Mouse (Mus musculus): ENCODE measurements around the gene Cep112. TPM values are rescaled to one million over a fixed set of nuclear protein-coding genes. Genes with fewer than 3 reads are reported as not detected.

Cep112 gene
- polyA plus RNA-seq, 1 experiment from 2014 or later, result 13.3 TPM

GRCm38 (mm10) chr11:108836706-108837105 is 411.7 kb downstream of the Cep112 start:
- H3K27me3 ChIP-seq, result no peaks in the 10 kb centered on the region
- H3K9ac ChIP-seq, result no peak overlapping the region
- no peak overlapping the region for H3K4me2 ChIP-seq
- H3K36me3 ChIP-seq, result no peaks in the 10 kb centered on the region
- H3K4me1 ChIP-seq (replicated peaks), result no peaks in the 10 kb centered on the region
- 68% methylated on average over 4 of the region's 4 CpGs for WGBS
- no peak overlapping the region for H3K27ac ChIP-seq (replicated peaks)
- no peak for ATAC-seq (ENCODE audit: low FRiP score, low read depth)
- no peaks in the 10 kb centered on the region for H3K9me3 ChIP-seq
- no peak overlapping the region for H3K4me3 ChIP-seq

- WGBS, result 88% methylated on average over 3 of the region's 3 CpGs
Observed at GRCm38 (mm10) chr11:108840195-108840594, 415.2 kb downstream of the Cep112 start.

DNA sequence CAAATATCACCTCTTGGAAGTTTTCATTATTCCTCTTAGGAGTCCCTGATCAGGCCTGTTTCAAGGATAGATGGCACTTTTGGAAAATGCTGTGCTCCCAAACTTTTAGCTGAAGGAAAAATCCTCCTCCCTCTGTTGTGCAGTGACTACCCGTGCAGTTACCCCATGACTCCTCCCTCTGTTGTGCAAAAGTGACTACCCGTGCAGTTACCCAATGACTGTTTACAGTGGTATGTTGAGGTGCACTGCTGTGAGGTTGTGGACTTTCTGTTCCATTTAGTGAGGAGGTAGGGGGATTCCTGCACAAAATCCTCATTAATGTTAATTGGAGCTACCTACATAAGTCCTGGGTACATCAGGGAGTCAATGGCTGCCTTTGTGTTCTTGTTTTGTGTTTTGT is 417.8 kb downstream of the Cep112 start:
- no peaks in the 10 kb centered on the region for H3K9me3 ChIP-seq
- WGBS, result 65% methylated on average over 2 of the region's 2 CpGs
- ATAC-seq (ENCODE audit: low FRiP score, low read depth), result no peak

More at GRCm38 (mm10) chr11:108840195-108840594, 415.2 kb downstream of the Cep112 start:
- ATAC-seq (ENCODE audit: low FRiP score, low read depth), result no peak
- Histone ChIP-seq H3K4me2 (no peak overlapping the region), H3K9me3 (no peaks in the 10 kb centered on the region), H3K27me3 (no peaks in the 10 kb centered on the region), H3K4me3 (no peak overlapping the region), H3K27ac (replicated peaks) (no peak overlapping the region), H3K4me1 (replicated peaks) (no peaks in the 10 kb centered on the region), H3K9ac (no peak overlapping the region), H3K36me3 (no peaks in the 10 kb centered on the region)

DNA sequence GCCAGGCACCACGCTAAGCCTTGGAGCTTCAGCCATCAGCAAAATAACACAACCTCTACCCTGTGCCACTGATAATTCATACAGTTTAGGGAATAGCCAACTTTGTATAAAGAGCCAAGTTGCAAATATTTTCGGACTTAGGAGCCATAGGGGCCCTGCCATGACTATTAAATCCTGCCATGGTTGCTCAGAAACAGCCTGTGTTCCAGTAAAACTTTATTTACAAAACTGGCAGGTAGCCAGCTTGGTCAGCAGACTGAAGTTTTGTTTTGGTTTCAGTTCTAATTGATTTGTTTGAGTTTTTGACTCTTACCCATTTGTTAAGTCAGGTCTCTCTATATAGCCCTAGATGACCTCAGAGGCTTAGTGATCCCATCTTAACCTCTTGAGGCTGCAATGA is 421.0 kb downstream of the Cep112 start:
- Histone ChIP-seq H3K9me3 (no peaks in the 10 kb centered on the region), H3K4me2 (no peak overlapping the region), H3K36me3 (no peaks in the 10 kb centered on the region), H3K9ac (no peak overlapping the region), H3K4me1 (replicated peaks) (no peaks in the 10 kb centered on the region), H3K4me3 (no peak overlapping the region), H3K27ac (replicated peaks) (no peak overlapping the region), H3K27me3 (no peaks in the 10 kb centered on the region)
- ATAC-seq (ENCODE audit: low FRiP score, low read depth), result no peak
- WGBS, result 58% methylated on average over 2 of the region's 2 CpGs

More for the DNA sequence above, 417.8 kb downstream of the Cep112 start:
- H3K4me2 ChIP-seq, result no peak overlapping the region
- no peak overlapping the region for H3K27ac ChIP-seq (replicated peaks)
- H3K4me1 ChIP-seq (replicated peaks), result no peaks in the 10 kb centered on the region
- H3K4me3 ChIP-seq, result no peak overlapping the region
- H3K27me3 ChIP-seq, result no peaks in the 10 kb centered on the region
- no peak overlapping the region for H3K9ac ChIP-seq
- no peaks in the 10 kb centered on the region for H3K36me3 ChIP-seq

- no peak overlapping the region for H3K27ac ChIP-seq (replicated peaks)
- no peaks in the 10 kb centered on the region for H3K36me3 ChIP-seq
- no peaks in the 10 kb centered on the region for H3K27me3 ChIP-seq
- no peak overlapping the region for H3K4me3 ChIP-seq
- H3K4me1 ChIP-seq (replicated peaks), result no peaks in the 10 kb centered on the region
- no peak for ATAC-seq (ENCODE audit: low FRiP score, low read depth)
- no peak overlapping the region for H3K9ac ChIP-seq
- H3K4me2 ChIP-seq, result no peak overlapping the region
- WGBS, result 92% methylated on average over 3 of the region's 3 CpGs
- no peaks in the 10 kb centered on the region for H3K9me3 ChIP-seq
Observed at GRCm38 (mm10) chr11:108846479-108846878, 421.5 kb downstream of the Cep112 start.

GRCm38 (mm10) chr11:108851771-108852170 is 426.8 kb downstream of the Cep112 start:
- Histone ChIP-seq H3K4me3 (no peak overlapping the region), H3K9me3 (no peaks in the 10 kb centered on the region), H3K27me3 (no peaks in the 10 kb centered on the region), H3K27ac (replicated peaks) (no peak overlapping the region), H3K4me2 (no peak overlapping the region), H3K9ac (no peak overlapping the region), H3K36me3 (no peaks in the 10 kb centered on the region), H3K4me1 (replicated peaks) (no peaks in the 10 kb centered on the region)
- ATAC-seq (ENCODE audit: low FRiP score, low read depth), result no peak
- 93% methylated on average over 1 of the region's 1 CpGs for WGBS

GRCm38 (mm10) chr11:108857254-108857653 is 432.3 kb downstream of the Cep112 start:
- Histone ChIP-seq H3K9ac (no peak overlapping the region), H3K27ac (replicated peaks) (no peak overlapping the region), H3K4me1 (replicated peaks) (peaks cover 15% of the 10 kb centered on the region), H3K36me3 (no peaks in the 10 kb centered on the region), H3K9me3 (no peaks in the 10 kb centered on the region), H3K27me3 (no peaks in the 10 kb centered on the region), H3K4me3 (no peak overlapping the region), H3K4me2 (no peak overlapping the region)
- whole genome bisulfite sequencing, result 59% methylated on average over 6 of the region's 6 CpGs
- ATAC-seq (ENCODE audit: low FRiP score, low read depth), result no peak

DNA sequence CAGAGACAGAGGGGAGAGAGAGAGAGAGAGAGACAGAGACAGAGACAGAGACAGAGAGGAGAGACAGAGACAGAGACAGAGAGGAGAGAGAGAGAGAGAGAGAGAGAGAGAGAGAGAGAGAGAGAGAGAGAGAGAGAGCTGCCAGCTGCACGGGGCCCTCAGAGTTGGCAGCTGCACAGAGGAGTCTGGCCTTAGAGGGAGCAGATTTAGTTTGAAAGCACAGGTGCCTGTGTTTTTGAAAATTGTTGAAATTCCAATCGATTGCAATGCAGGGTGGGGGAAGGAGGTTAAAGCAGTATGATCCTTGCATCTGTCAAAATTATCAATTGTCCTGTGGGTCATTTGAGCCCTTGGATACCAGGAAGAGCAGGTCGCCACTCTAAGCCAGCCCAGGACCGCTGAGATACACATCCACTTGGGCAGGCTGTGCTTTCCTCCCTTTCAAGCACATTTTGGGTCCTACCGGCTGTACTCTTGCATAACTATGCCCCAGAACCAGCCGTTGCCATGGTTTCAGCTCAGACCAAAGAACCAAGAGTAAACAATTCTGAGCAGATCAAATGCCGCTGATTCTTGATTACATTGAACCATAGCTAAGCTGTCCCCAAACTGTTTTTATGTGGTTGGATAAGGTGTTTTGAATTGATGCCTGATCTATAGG is 432.8 kb downstream of the Cep112 start:
- no peak overlapping the region for H3K4me2 ChIP-seq
- peak; percentile 38; the same call in 1 of the 2 replicates for ATAC-seq (ENCODE audit: low FRiP score, low read depth)
- WGBS, result 40% methylated on average over 7 of the region's 7 CpGs

DNA sequence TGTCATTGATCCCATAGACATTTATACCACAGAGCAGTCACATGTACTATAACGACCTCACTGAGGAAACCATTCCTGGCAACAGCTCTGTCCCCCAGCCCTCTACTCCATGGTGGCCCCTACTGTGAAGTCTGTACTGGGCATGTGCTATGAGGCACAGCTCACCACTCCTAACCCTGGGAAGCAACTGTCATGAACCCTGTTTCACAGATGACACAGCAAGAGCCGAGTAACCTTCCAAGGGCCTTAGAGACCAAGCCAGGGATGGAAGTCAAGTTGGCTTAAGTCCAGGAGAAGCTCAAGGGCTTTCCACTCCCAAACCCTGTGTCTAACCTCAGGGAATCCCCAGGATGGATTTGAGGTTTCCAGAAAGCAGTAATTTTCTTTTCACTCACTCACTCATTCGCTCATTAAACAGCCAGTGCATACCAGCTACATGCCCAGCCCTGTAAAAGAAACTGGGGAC is 433.4 kb downstream of the Cep112 start:
- no peak for ATAC-seq (ENCODE audit: low FRiP score, low read depth)
- H3K9me3 ChIP-seq, result no peaks in the 10 kb centered on the region
- H3K4me2 ChIP-seq, result no peak overlapping the region
- H3K9ac ChIP-seq, result no peak overlapping the region
- 58% methylated on average over 3 of the region's 3 CpGs for WGBS
- H3K4me3 ChIP-seq, result no peak overlapping the region
- H3K27me3 ChIP-seq, result no peaks in the 10 kb centered on the region
- H3K36me3 ChIP-seq, result no peaks in the 10 kb centered on the region
- H3K27ac ChIP-seq (replicated peaks), result no peak overlapping the region
- H3K4me1 ChIP-seq (replicated peaks), result peaks cover 15% of the 10 kb centered on the region

More for the DNA sequence above, 432.8 kb downstream of the Cep112 start:
- peaks cover 15% of the 10 kb centered on the region for H3K4me1 ChIP-seq (replicated peaks)
- H3K27ac ChIP-seq (replicated peaks), result peak overlapping the region; percentile 40
- no peaks in the 10 kb centered on the region for H3K27me3 ChIP-seq
- no peaks in the 10 kb centered on the region for H3K9me3 ChIP-seq
- no peaks in the 10 kb centered on the region for H3K36me3 ChIP-seq
- H3K9ac ChIP-seq, result no peak overlapping the region
- no peak overlapping the region for H3K4me3 ChIP-seq

GRCm38 (mm10) chr11:108858846-108859245 is 433.9 kb downstream of the Cep112 start:
- Histone ChIP-seq H3K9ac (no peak overlapping the region), H3K36me3 (no peaks in the 10 kb centered on the region), H3K27ac (replicated peaks) (no peak overlapping the region), H3K4me3 (no peak overlapping the region), H3K4me2 (no peak overlapping the region), H3K9me3 (no peaks in the 10 kb centered on the region), H3K27me3 (no peaks in the 10 kb centered on the region), H3K4me1 (replicated peaks) (peaks cover 15% of the 10 kb centered on the region)
- no peak for ATAC-seq (ENCODE audit: low FRiP score, low read depth)
- 82% methylated on average over 6 of the region's 6 CpGs for WGBS

- H3K4me1 ChIP-seq (replicated peaks), result peaks cover 12% of the 10 kb centered on the region
- H3K27me3 ChIP-seq, result no peaks in the 10 kb centered on the region
- no peak for ATAC-seq (ENCODE audit: low FRiP score, low read depth)
- no peak overlapping the region for H3K4me3 ChIP-seq
- H3K4me2 ChIP-seq, result no peak overlapping the region
- no peak overlapping the region for H3K9ac ChIP-seq
- no peaks in the 10 kb centered on the region for H3K36me3 ChIP-seq
- no peak overlapping the region for H3K27ac ChIP-seq (replicated peaks)
- WGBS, result 61% methylated on average over 6 of the region's 6 CpGs
- no peaks in the 10 kb centered on the region for H3K9me3 ChIP-seq
Observed at GRCm38 (mm10) chr11:108862360-108862759, 437.4 kb downstream of the Cep112 start.

DNA sequence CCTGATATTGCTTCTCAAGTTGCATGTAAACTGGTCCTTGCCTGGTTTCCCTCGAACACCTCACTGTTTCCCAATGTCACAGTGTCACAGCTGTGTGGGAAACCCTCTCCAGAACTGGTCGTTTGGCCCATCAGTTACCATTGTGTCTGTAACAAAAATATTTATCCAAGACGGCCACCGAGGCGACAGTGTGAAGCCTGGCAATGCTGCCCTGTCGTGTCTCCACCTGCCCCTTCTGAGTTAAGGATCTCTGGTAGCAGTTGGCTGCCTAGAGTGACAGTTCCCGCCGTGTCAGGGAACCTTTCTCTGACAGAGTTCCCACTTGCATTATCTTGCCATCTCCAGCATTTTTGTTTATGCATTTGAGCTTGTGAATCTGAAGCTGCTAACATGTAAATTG is 440.8 kb downstream of the Cep112 start:
- no peaks in the 10 kb centered on the region for H3K36me3 ChIP-seq
- no peak overlapping the region for H3K9ac ChIP-seq
- ATAC-seq (ENCODE audit: low FRiP score, low read depth), result no peak
- no peak overlapping the region for H3K4me2 ChIP-seq
- 70% methylated on average over 8 of the region's 8 CpGs for WGBS
- H3K9me3 ChIP-seq, result no peaks in the 10 kb centered on the region
- H3K27me3 ChIP-seq, result no peaks in the 10 kb centered on the region
- H3K4me3 ChIP-seq, result no peak overlapping the region
- no peak overlapping the region for H3K27ac ChIP-seq (replicated peaks)
- H3K4me1 ChIP-seq (replicated peaks), result no peaks in the 10 kb centered on the region

- H3K27me3 ChIP-seq, result no peaks in the 10 kb centered on the region
- H3K4me2 ChIP-seq, result no peak overlapping the region
- H3K4me1 ChIP-seq (replicated peaks), result no peaks in the 10 kb centered on the region
- 85% methylated on average over 6 of the region's 6 CpGs for WGBS
- no peak overlapping the region for H3K27ac ChIP-seq (replicated peaks)
- no peak overlapping the region for H3K4me3 ChIP-seq
- ATAC-seq (ENCODE audit: low FRiP score, low read depth), result no peak
- H3K36me3 ChIP-seq, result no peaks in the 10 kb centered on the region
- H3K9ac ChIP-seq, result no peak overlapping the region
- H3K9me3 ChIP-seq, result no peaks in the 10 kb centered on the region
Observed at GRCm38 (mm10) chr11:108867538-108867937, 442.5 kb downstream of the Cep112 start.
